Mouse (Mus musculus) G1E (cell line): ENCODE data around the gene Sulf2. TPM values are rescaled to one million over a fixed set of nuclear protein-coding genes. Genes with fewer than 3 reads are reported as not detected.
"Not testable (repeated sequence)": the region's sequence is repeated elsewhere in the genome, so short reads cannot be mapped to it uniquely, and the experiment has no call there.

Experiments
- ATAC-seq: 2 replicates; pipeline ENCODE4 v1.8.0; 2016; ENCODE audit warnings: mild to moderate bottlenecking; ENCODE audit not compliant: insufficient number of reproducible peaks, poor library complexity, low FRiP score, severe bottlenecking; ENCODE audit errors: extremely low read depth
- DNase-seq: peaks from one replicate; pipeline ENCODE4 v3.0.0; 2012; ENCODE audit warnings: low spot score
- H3K27me3 ChIP-seq: 2 replicates; pipeline ENCODE4 v1.6.1; 2012; ENCODE audit warnings: mild to moderate bottlenecking, low read length, inconsistent platforms; ENCODE audit not compliant: insufficient read depth
- H3K36me3 ChIP-seq: replicated peaks from 2 replicates; pipeline ENCODE3; 2012; ENCODE audit warnings: mild to moderate bottlenecking, inconsistent platforms
- H3K4me1 ChIP-seq: 2 replicates; pipeline ENCODE4 v1.6.1; 2012; ENCODE audit warnings: low read depth, low read length, inconsistent platforms, mixed read lengths; ENCODE audit not compliant: insufficient read depth
- H3K4me3 ChIP-seq: 2 replicates; pipeline ENCODE4 v1.5.1; 2012; ENCODE audit warnings: low read depth, mild to moderate bottlenecking, inconsistent platforms, low read length, moderate library complexity, mixed read lengths
- H3K9me3 ChIP-seq: replicated peaks from 2 replicates; pipeline ENCODE4 v1.6.1; 2012; ENCODE audit warnings: inconsistent platforms
- CTCF ChIP-seq: IDR thresholded peaks from 2 replicates; pipeline ENCODE4 v1.5.1; 2012; ENCODE audit warnings: low read depth, low read length, inconsistent platforms, mixed read lengths
- GATA1 ChIP-seq: IDR thresholded peaks from 2 replicates; pipeline ENCODE4 v1.6.1; 2012; ENCODE audit warnings: borderline replicate concordance, low read length, inconsistent platforms, mixed read lengths
- GATA2 ChIP-seq: IDR thresholded peaks from 2 replicates; pipeline ENCODE4 v1.6.1; 2012; ENCODE audit warnings: low read depth, low read length, inconsistent platforms, borderline replicate concordance
- POLR2AphosphoS5 ChIP-seq: IDR thresholded peaks from 2 replicates; pipeline ENCODE4 v1.6.1; 2012; ENCODE audit warnings: low read depth, low read length, inconsistent platforms; ENCODE audit not compliant: insufficient replicate concordance
- TAL1 ChIP-seq: conservative IDR thresholded peaks from 2 replicates; pipeline ENCODE4 v1.6.1; 2012; ENCODE audit warnings: low read depth, low read length, inconsistent platforms, mixed read lengths
- polyA plus RNA-seq: library from polyadenylated mRNA; stranded (reverse); fragments of >175 nt; gene quantifications from 2 replicates; pipeline ENCODE4 v1.2.3, GENCODE M21; 2012
- total RNA-seq, 2 experiments: library from RNA; stranded (forward) in 1 of 2; stranded (reverse) in 1 of 2; fragments of 200-1000 nt in 1 of 2; fragments of >200 nt in 1 of 2; fragmentation: Nextera tagmentation in 1 of 2; gene quantifications; 2 replicates each; pipeline ENCODE4 v1.2.3; 2014 to 2017

The Sulf2 gene
- total and polyA plus RNA-seq, 3 experiments: 0.16 TPM; not detected in 2

DNA sequence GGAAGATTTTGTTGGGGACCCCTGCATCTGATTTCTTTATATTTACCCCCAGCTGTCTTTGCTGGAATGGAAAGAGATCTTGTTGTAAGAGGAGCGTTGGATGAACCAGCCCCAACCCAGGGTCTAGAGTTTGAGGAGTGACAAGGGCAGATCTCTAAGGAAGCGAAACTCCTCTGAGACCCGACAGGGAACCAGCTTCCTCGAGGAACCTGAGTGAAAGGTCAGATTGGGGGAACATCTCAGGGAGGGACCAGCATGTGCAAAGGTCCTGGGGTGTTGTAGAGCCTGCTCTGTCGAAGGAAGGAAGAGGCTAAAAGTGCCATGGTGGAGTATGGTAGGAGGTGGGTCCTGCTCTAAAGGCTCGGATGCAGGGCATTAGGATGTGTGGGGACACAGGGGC lies 39.6 kb upstream of the Sulf2 start:
- Histone ChIP-seq H3K4me1 (no peaks in the 10 kb centered on the region), H3K9me3 (peaks cover 88% of the 10 kb centered on the region), H3K36me3 (no peaks in the 10 kb centered on the region), H3K27me3 (no peaks in the 10 kb centered on the region), H3K4me3 (no peak overlapping the region)
- ATAC-seq (no peak), DNase-seq (no peak)
- no peak for TF ChIP-seq CTCF
- TF ChIP-seq GATA1: no peak
- no peak for TF ChIP-seq GATA2
- no peak for TF ChIP-seq TAL1

DNA sequence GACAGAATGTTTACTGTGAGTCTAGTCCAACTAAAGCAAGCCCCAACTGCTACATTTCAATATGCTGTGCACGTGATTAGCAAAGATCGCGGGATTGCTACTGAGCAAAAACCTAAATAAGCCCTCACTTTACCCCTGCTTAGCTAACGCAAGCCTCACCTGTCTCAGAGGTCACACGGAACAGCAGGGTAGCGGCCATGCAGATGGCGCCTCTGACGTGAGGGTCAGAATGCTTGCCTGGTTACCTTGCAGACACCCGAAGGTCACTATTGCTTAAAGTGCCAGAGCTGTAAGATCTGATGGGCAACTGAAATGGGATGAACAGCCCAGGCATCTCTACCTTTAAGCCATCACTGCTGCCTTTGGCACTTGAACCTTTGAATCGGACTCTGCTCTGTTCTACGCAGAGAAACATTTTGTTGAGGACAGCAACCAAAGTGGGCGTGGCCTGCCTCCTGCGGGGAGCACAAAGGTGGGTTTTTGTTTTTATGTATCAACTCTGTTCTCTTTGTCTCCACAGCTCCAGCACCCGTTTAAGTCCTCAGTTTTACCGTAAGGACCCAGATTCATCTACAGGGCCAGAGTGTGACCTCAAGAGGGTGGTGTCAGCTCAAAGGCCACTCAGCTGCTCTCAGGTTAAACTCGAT lies 38.8 kb upstream of the Sulf2 start:
- Histone ChIP-seq H3K4me3 (no peak overlapping the region), H3K9me3 (peaks cover 89% of the 10 kb centered on the region), H3K4me1 (no peaks in the 10 kb centered on the region), H3K27me3 (no peaks in the 10 kb centered on the region), H3K36me3 (no peaks in the 10 kb centered on the region)
- DNase-seq: no peak
- ATAC-seq: no peak
- TF ChIP-seq GATA2: no peak
- no peak for TF ChIP-seq TAL1
- no peak for TF ChIP-seq POLR2AphosphoS5
- TF ChIP-seq CTCF: no peak
- TF ChIP-seq GATA1: no peak

DNA sequence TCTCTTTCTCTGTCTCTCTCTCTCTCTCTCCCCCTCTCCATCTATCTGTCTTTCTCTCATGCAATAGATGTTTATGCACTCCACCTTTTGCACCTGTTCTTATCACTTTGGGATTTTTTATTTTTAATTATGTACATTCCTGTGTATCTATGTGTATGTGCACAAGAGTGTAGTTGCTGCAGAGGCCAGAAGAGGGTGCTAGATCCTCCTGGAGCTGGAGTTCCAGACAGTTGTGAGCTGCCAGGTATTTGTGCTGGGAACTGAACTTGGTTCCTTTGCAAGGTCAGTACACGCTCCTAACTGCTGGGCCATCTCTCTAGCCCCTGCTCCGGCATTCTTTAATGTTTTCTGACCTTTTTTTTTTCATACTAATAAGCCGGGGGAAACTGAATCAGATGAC lies 38.0 kb upstream of the Sulf2 start:
- Histone ChIP-seq H3K4me1 (no peaks in the 10 kb centered on the region), H3K4me3 (no peak overlapping the region), H3K9me3 (peaks cover 89% of the 10 kb centered on the region), H3K27me3 (no peaks in the 10 kb centered on the region), H3K36me3 (no peaks in the 10 kb centered on the region)
- no peak for DNase-seq
- ATAC-seq: no peak
- no peak for TF ChIP-seq GATA1
- no peak for TF ChIP-seq POLR2AphosphoS5
- TF ChIP-seq TAL1: no peak
- no peak for TF ChIP-seq CTCF
- no peak for TF ChIP-seq GATA2

DNA sequence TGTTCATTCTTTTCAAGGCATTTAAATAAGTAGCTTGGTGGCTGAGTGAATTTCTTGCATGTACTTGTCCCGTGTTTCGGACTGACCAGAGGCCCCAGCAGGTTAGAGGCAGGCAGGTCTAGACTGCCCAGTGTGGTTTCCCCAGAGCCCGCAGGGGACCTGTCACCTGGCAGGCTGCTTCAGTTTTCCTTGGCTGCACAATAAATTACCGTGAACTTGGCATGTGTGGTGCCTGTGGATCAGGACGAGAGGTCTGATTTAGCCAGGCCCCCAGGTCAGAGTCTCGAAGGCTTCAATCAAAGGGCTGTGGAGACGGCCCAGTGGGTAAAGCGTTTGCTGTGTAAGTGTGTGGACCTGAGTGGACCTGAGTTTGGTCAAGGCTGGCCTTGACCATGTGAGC lies 35.4 kb upstream of the Sulf2 start:
- Histone ChIP-seq H3K4me1 (no peaks in the 10 kb centered on the region), H3K27me3 (no peaks in the 10 kb centered on the region), H3K36me3 (no peaks in the 10 kb centered on the region), H3K9me3 (peaks cover 80% of the 10 kb centered on the region), H3K4me3 (no peak overlapping the region)
- no peak for TF ChIP-seq GATA2
- no peak for TF ChIP-seq GATA1
- no peak for TF ChIP-seq POLR2AphosphoS5
- TF ChIP-seq TAL1: no peak
- TF ChIP-seq CTCF: no peak
- DNase-seq: no peak
- ATAC-seq: no peak

DNA sequence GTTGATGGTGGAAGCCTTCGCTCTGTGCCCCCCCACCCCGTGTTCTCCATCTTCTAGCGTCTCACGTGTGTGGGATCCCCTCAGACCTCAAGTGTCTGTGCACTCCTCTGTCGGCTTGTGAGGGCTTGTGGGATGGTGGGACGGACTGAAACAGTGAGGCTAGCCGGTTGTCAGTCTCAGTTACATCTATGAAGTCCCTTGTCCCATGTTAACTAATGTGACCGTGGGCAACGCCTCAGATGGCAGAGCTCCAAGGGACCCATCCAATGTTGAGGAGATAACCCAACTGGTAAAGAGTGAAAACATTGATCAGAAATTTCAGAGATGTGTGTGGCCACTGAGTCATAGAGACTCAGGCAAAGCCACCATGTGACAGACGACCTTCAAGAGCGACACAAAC lies 33.7 kb upstream of the Sulf2 start:
- Histone ChIP-seq H3K4me1 (no peaks in the 10 kb centered on the region), H3K9me3 (peaks cover 85% of the 10 kb centered on the region), H3K27me3 (no peaks in the 10 kb centered on the region), H3K36me3 (no peaks in the 10 kb centered on the region), H3K4me3 (no peak overlapping the region)
- no peak for TF ChIP-seq GATA2
- TF ChIP-seq GATA1: no peak
- DNase-seq: no peak
- no peak for ATAC-seq

DNA sequence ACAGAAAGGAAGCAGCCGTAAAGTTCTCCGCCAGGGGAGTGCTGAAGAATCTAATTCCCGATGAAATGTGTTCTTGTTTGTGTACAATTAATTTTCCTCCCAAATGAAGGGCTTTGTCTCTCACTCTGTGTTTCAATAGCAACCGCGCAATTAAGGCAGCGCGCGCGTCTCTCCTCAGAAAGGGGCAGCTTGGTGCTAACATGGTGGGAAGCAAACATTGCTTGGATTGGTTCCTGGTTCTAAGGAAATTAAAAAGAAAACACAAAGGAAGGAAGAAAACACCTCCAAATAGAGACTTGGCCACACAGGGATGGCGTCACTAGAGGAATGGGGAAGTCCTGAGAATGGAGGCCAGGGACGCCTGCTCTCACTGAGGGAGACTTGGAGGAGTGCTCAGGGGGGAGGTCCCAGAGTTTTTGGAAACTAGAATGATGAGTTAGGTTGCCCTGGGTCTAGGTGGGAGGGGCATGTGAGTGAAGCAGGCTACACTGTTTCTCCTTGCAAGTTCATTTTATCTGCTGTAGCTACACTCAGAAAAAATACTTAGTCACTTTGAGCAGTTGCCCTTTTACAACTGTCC lies 32.5 kb upstream of the Sulf2 start:
- not testable (repeated sequence) for DNase-seq, ATAC-seq, H3K36me3 ChIP-seq, H3K4me1 ChIP-seq, H3K27me3 ChIP-seq, H3K4me3 ChIP-seq
- peaks cover 85% of the 10 kb centered on the region for H3K9me3 ChIP-seq

DNA sequence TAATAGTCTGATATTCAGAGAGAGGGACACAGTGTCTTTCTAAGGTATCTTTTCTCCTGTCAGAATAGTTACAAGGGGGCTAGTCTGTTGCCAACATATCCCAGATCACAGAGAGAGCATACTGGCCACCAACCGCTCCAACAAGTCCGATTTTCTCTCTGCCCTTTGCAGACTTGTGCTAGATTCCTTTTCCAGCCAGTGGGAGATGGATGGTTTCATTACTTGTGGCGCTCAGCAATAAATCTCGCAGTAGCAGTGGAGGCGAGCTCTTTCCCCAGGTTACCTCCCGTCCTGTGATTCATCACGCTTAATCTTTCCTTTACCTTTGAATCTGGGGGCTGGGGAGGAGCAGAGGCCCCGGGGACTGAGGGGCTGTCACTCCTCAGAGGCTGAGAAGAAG lies 31.9 kb upstream of the Sulf2 start:
- DNase-seq, H3K4me1 ChIP-seq, H3K4me3 ChIP-seq, H3K27me3 ChIP-seq, ATAC-seq, H3K36me3 ChIP-seq: not testable (repeated sequence)
- peaks cover 84% of the 10 kb centered on the region for H3K9me3 ChIP-seq
